Mouse (Mus musculus) frontal cortex, adult 2 months (tissue): ENCODE measurements around the gene Mpzl1. TPM values are rescaled to one million over a fixed set of nuclear protein-coding genes. Genes with fewer than 3 reads are reported as not detected.

Source experiments
- DNase-seq, 2 experiments: peaks; one replicate each; pipeline ENCODE4 v3.0.0; 2022; ENCODE audit warnings: low spot score in 1 of 2; ENCODE audit errors: extremely low spot score in 1 of 2
- polyA plus RNA-seq: library from polyadenylated mRNA; depleted of rRNA; stranded (reverse); fragments of >200 nt; gene quantifications from 2 replicates; pipeline ENCODE4 v1.2.3, GENCODE M21; 2012

The Mpzl1 gene
- polyA plus RNA-seq, 1 experiment, result 41.7 TPM

- DNase-seq, result peak; percentile 40 to 92
Measured at GRCm38 (mm10) chr1:165658602-165659001, 24.3 kb upstream of the Mpzl1 start.

GRCm38 (mm10) chr1:165655482-165655881 is 21.1 kb upstream of the Mpzl1 start:
- no peak for DNase-seq

- DNase-seq, result no peak
Measured at GRCm38 (mm10) chr1:165655022-165655421, 20.7 kb upstream of the Mpzl1 start.

GRCm38 (mm10) chr1:165653126-165653885 is 19.0 kb upstream of the Mpzl1 start:
- DNase-seq, result no peak

GRCm38 (mm10) chr1:165652507-165652906 is 18.2 kb upstream of the Mpzl1 start:
- DNase-seq, result no peak

- no peak for DNase-seq
Measured at GRCm38 (mm10) chr1:165651158-165651557, 16.8 kb upstream of the Mpzl1 start.

- DNase-seq, result no peak
Measured at GRCm38 (mm10) chr1:165645102-165645501, 10.8 kb upstream of the Mpzl1 start.

- no peak for DNase-seq
Measured at GRCm38 (mm10) chr1:165643735-165644134, 9.4 kb upstream of the Mpzl1 start.

- peak in 1 of 2 experiments; percentile 57 for DNase-seq
Measured at GRCm38 (mm10) chr1:165642780-165643311, 8.5 kb upstream of the Mpzl1 start.

- DNase-seq, result peak; percentile 58 to 95
Measured at GRCm38 (mm10) chr1:165641786-165642771, 7.7 kb upstream of the Mpzl1 start.

- DNase-seq, result peak; percentile 43 to 91
Measured at GRCm38 (mm10) chr1:165641271-165641771, 7.0 kb upstream of the Mpzl1 start.

GRCm38 (mm10) chr1:165636289-165636688 is 2.0 kb upstream of the Mpzl1 start:
- DNase-seq, result no peak

GRCm38 (mm10) chr1:165635055-165635897 is 938 bp upstream of the Mpzl1 start:
- no peak for DNase-seq

GRCm38 (mm10) chr1:165633345-165633744 is 993 bp downstream of the Mpzl1 start:
- no peak for DNase-seq

GRCm38 (mm10) chr1:165631136-165631535 is 3.2 kb downstream of the Mpzl1 start:
- no peak for DNase-seq

GRCm38 (mm10) chr1:165629975-165630374 is 4.4 kb downstream of the Mpzl1 start:
- no peak for DNase-seq

- no peak for DNase-seq
Measured at GRCm38 (mm10) chr1:165628603-165629002, 5.7 kb downstream of the Mpzl1 start.

GRCm38 (mm10) chr1:165625896-165626295 is 8.4 kb downstream of the Mpzl1 start:
- no peak for DNase-seq

- DNase-seq, result no peak
Measured at GRCm38 (mm10) chr1:165625058-165625457, 9.3 kb downstream of the Mpzl1 start.

GRCm38 (mm10) chr1:165618201-165618624 is 16.1 kb downstream of the Mpzl1 start:
- DNase-seq, result peak in 1 of 2 experiments; percentile 54
